Comparison of ENCODE assay signal across 13 mouse cellular contexts in the genomic region with DNA sequence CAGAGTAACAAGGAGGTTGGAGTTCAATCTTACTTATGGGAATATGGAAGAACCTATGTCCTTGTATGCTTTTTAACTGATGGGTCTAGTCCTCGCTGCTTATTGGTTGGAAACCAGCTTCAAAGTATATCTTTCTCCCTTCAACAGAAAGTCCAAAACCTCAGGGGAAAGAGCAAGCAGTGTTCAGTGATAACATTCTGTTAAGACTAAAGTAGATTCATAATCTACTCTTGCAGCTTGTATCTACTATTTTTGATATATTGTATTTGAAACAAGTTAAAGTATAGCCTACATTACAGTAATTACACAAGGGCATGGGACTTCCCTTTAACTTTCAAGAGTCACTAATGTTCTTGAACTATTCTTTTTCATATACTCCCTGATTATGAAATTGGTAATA.
DNase-seq lines count a peak whose midpoint lies in the region; TF ChIP-seq lines count a peak whose summit lies in the region.
"Had no signal": no experiment of that assay in that cellular context is flagged by ENCODE, and none has a peak within 500 bp of the region (broad histone marks: within the 10 kb centered on the region; RNA-seq: fewer than 3 reads in every experiment).

No protein-coding gene starts in this region.

- no peak overlapping the region for H3K4me3 ChIP-seq in MEL (ENCODE audit: control insufficient read depth in 1 of 2, insufficient read depth in 1 of 2, low read depth in 2 of 2, low read length in 2 of 2)

- H3K27ac ChIP-seq in MEL (ENCODE audit: control insufficient read depth, low read depth, low read length): no peak overlapping the region

- no peak overlapping the region for H3K9ac ChIP-seq in MEL (ENCODE audit: control insufficient read depth, low read depth, low read length, poor library complexity, severe bottlenecking)

- no peaks in the 10 kb centered on the region for H3K9me3 ChIP-seq in MEL (replicated peaks; ENCODE audit: insufficient read depth, low read length)
- H3K9me3 ChIP-seq: G1E had no signal

- H3K4me1 ChIP-seq in MEL (ENCODE audit: control insufficient read depth in 1 of 2, insufficient read depth in 2 of 2, low read length in 2 of 2): peaks cover 0 to 2% of the 10 kb centered on the region in 2 experiments; a peak in 1 of 4 replicates

- peak; percentile 9 for DNase-seq in MEL (ENCODE audit: low read depth, low spot score)
- no peak for DNase-seq in layer of hippocampus, adult 11-12 months (ENCODE audit: low spot score)
- DNase-seq: adrenal gland, adult 2 months; adrenal gland, adult 8-10 months; adrenal gland, postnatal 25 days; B cell, adult 2 months; cerebellum, adult 11 months; cerebellum, adult 11-12 months; cerebellum, adult 18-20 months; cerebellum, adult 8-10 months had no signal

- no peaks in the 10 kb centered on the region for H3K27me3 ChIP-seq in MEL (ENCODE audit: control insufficient read depth in 1 of 2, insufficient read depth in 2 of 2, low read length in 2 of 2)
- H3K27me3 ChIP-seq: CH12.LX, Patski had no signal

- no peak for TF ChIP-seq POLR2A in MEL (IDR thresholded peaks at IDR 0.05; ENCODE audit: control insufficient read depth in 1 of 2, insufficient read depth in 1 of 2, low read depth in 1 of 2, low read length in 2 of 2, poor library complexity in 1 of 2)

- peak; percentile 24 to 57; a peak in 2 of 4 replicates for TF ChIP-seq EP300 in MEL (IDR thresholded peaks at IDR 0.05; ENCODE audit: low read depth in 1 of 2, low read length in 2 of 2)

- no peaks in the 10 kb centered on the region; a peak in 1 of 4 replicates for H3K36me3 ChIP-seq in MEL (ENCODE audit: control insufficient read depth in 1 of 2, insufficient read depth in 2 of 2, low read length in 2 of 2)
- H3K36me3 ChIP-seq: G1E had no signal

- no peak for TF ChIP-seq CTCF in MEL (IDR thresholded peaks at IDR 0.05 in 2 of 3, conservative IDR thresholded peaks at IDR 0.05 in 1 of 3; ENCODE audit: control insufficient read depth in 1 of 3, insufficient read depth in 1 of 3, low read depth in 2 of 3, low read length in 3 of 3, poor library complexity in 1 of 3, severe bottlenecking in 1 of 3)

- no peaks in the 10 kb centered on the region for H3K79me2 ChIP-seq in MEL (ENCODE audit: control insufficient read depth, insufficient read depth, low read length, poor library complexity)

- TF ChIP-seq RAD21 in MEL (IDR thresholded peaks at IDR 0.05; ENCODE audit: low read depth, low read length): no peak

TF ChIP-seq in MEL, 35 proteins besides CTCF, POLR2A, EP300 and RAD21:
- TF ChIP-seq SIN3A (IDR thresholded peaks at IDR 0.05; ENCODE audit: low read length) (no peak), USF2 (IDR thresholded peaks at IDR 0.05; ENCODE audit: borderline replicate concordance in 1 of 2, insufficient read depth in 1 of 2, low read depth in 1 of 2, low read length in 2 of 2) (no peak), TCF12 (IDR thresholded peaks at IDR 0.05; ENCODE audit: low read depth, low read length) (peak; percentile 51; the same call in 1 of the 2 replicates)
